8 mouse cellular contexts compared by ENCODE assay signal in the genomic region with DNA sequence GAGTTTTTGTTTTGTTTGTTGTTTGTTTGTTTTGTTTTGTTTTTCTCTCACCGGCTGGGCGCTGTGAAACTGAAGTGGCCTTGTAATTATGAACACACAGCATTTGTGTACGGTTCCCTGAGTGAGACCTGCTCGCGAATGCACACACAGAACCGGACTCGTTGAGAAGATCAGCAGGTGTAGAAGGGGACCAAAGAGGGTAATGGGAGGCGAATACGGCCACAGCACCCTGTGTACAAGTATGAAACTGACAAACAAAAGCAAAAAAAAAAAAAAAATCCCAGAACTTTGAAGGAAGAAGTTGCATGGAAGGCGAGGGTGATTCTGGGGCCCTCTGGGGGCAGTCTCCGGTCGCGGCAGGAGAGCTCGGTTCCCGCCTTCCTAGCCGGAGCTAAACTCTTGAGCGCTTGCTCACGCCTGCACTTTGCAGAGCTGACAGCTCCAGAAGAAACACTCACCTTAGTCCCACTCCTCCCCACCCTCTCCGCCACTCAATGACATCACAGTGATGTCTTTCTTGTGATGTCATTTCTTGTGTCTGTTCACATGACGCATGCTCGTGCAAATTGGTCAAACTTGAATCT. TPM values are rescaled to one million over a fixed set of nuclear protein-coding genes. Genes with fewer than 3 reads are reported as not detected.
DNase-seq lines count a peak whose midpoint lies in the region; ATAC-seq and TF ChIP-seq lines count a peak whose summit lies in the region.

No protein-coding gene starts in this region.

- no peak for TF ChIP-seq POLR2A in cortical plate, adult 2 months (IDR thresholded peaks at IDR 0.05; ENCODE audit: extremely low read depth, insufficient read depth, low read length)

- H3K4me3 ChIP-seq in cortical plate, adult 2 months (ENCODE audit: insufficient read depth, low read length): peak overlapping the region; percentile 27; the same call in 1 of the 2 replicates
- H3K4me3 ChIP-seq in liver, embryonic 14.5 days (ENCODE audit: insufficient read depth in 1 of 2, low read depth in 2 of 2, low read length in 2 of 2): peak overlapping the region; percentile 51 to 61
- H3K4me3 ChIP-seq in neural tube, embryonic 13.5 days: peak overlapping the region; percentile 28

- H3K4me2 ChIP-seq in liver, embryonic 14.5 days (ENCODE audit: low read depth): peak overlapping the region; percentile 74
- H3K4me2 ChIP-seq in neural tube, embryonic 13.5 days: peak overlapping the region; percentile 50

- no peaks in the 10 kb centered on the region for H3K4me1 ChIP-seq in cortical plate, adult 2 months (ENCODE audit: control insufficient read depth, insufficient read depth, low read length)
- peaks cover 0 to 18% of the 10 kb centered on the region in 2 experiments; a peak in 3 of 4 replicates for H3K4me1 ChIP-seq in liver, embryonic 14.5 days (replicated peaks; ENCODE audit: control insufficient read depth in 2 of 2, insufficient read depth in 2 of 2, low read length in 1 of 2)
- peaks cover 17% of the 10 kb centered on the region for H3K4me1 ChIP-seq in neural tube, embryonic 13.5 days (replicated peaks)

- H3K27ac ChIP-seq in cortical plate, adult 2 months (ENCODE audit: insufficient read depth, low read length): no peak overlapping the region
- no peak overlapping the region for H3K27ac ChIP-seq in liver, embryonic 14.5 days
- no peak overlapping the region for H3K27ac ChIP-seq in neural tube, embryonic 13.5 days (replicated peaks)

- TF ChIP-seq CTCF in cortical plate, adult 2 months (IDR thresholded peaks at IDR 0.05; ENCODE audit: extremely low read depth, insufficient read depth, low read length): no peak
- TF ChIP-seq CTCF in liver, embryonic 14.5 days (IDR thresholded peaks at IDR 0.05; ENCODE audit: low read depth): peak; percentile 39; the same call in 1 of the 2 replicates

- no peak for TF ChIP-seq EP300 in liver, embryonic 14.5 days (IDR thresholded peaks at IDR 0.05; ENCODE audit: low read depth)

- DNase-seq in adrenal gland, postnatal 14 days: peak; percentile 49
- DNase-seq in adrenal gland, adult 8-10 months: no peak
- peak; percentile 66 for DNase-seq in 3134 (ENCODE audit: extremely low read depth, insufficient read length, low spot score)
- DNase-seq in heart, postnatal 4 days: peak; percentile 47
- no peak for DNase-seq in liver, embryonic 14.5 days (ENCODE audit: low read depth in 3 of 3, low spot score in 3 of 3)
- no peak for DNase-seq in frontal cortex, postnatal 25 days (ENCODE audit: low spot score in 2 of 2)

- no peak for ATAC-seq in liver, embryonic 14.5 days (ENCODE audit: insufficient read depth)
- no peak for ATAC-seq in neural tube, embryonic 13.5 days (ENCODE audit: low read depth)

- WGBS in liver, embryonic 14.5 days (ENCODE audit: insufficient replicate concordance): under 1% methylated on average over 21 of the region's 21 CpGs
- WGBS in neural tube, embryonic 13.5 days: under 1% methylated on average over 21 of the region's 21 CpGs

- peaks cover 51% of the 10 kb centered on the region for H3K27me3 ChIP-seq in liver, embryonic 14.5 days (ENCODE audit: control insufficient read depth, insufficient read depth, low read length)
- H3K27me3 ChIP-seq in neural tube, embryonic 13.5 days: peaks cover 97% of the 10 kb centered on the region

- peak overlapping the region; percentile 27 for H3K9ac ChIP-seq in liver, embryonic 14.5 days (replicated peaks)
- no peak overlapping the region for H3K9ac ChIP-seq in neural tube, embryonic 13.5 days

- no peaks in the 10 kb centered on the region for H3K36me3 ChIP-seq in liver, embryonic 14.5 days (replicated peaks; ENCODE audit: control insufficient read depth, insufficient read depth, low read depth)
- no peaks in the 10 kb centered on the region for H3K36me3 ChIP-seq in neural tube, embryonic 13.5 days

- no peaks in the 10 kb centered on the region for H3K9me3 ChIP-seq in liver, embryonic 14.5 days (ENCODE audit: control insufficient read depth, low read length)
- no peaks in the 10 kb centered on the region for H3K9me3 ChIP-seq in neural tube, embryonic 13.5 days

RNA-seq across cellular contexts. Expression of gene Prss16, which starts 14.1 kb away (rescaled TPM):
- total RNA-seq in adrenal gland, postnatal 14 days (2021): 0.74 TPM in 1 of 2 replicates, not detected in the other
- total RNA-seq in adrenal gland, adult 8-10 months (2022): under 1 TPM in 2 of 4 experiments, not detected in 2; 0.63 to 0.70 TPM
- polyA plus RNA-seq in cortical plate, adult 2 months (2012; rRNA removed): 1.9 and 2.5 TPM in 2 replicates
- not detected for total RNA-seq in heart, postnatal 4 days (2021)
- polyA plus RNA-seq in liver, embryonic 14.5 days (2012; rRNA removed): 0.23 and 0.34 TPM in 2 replicates
- polyA plus RNA-seq in liver, embryonic 14.5 days (2014; fragmentation: Nextera tagmentation; extraction: Ambion mirVana): 0.33 and 0.39 TPM in 2 replicates
- 0.17 and 0.18 TPM in 2 replicates for polyA plus RNA-seq in neural tube, embryonic 13.5 days (2015; fragmentation: Nextera tagmentation; extraction: Ambion mirVana)

RNA-seq across cellular contexts. Expression of gene Pom121l2, which starts 14.4 kb away (rescaled TPM):
- total RNA-seq in adrenal gland, postnatal 14 days (2021): not detected in 2 replicates
- total RNA-seq in adrenal gland, adult 8-10 months (2022): not detected
- 0.04 TPM in 1 of 2 replicates, not detected in the other for polyA plus RNA-seq in cortical plate, adult 2 months (2012; rRNA removed)
- total RNA-seq in heart, postnatal 4 days (2021): not detected
- not detected in 2 replicates for polyA plus RNA-seq in liver, embryonic 14.5 days (2012; rRNA removed)
- not detected in 2 replicates for polyA plus RNA-seq in liver, embryonic 14.5 days (2014; fragmentation: Nextera tagmentation; extraction: Ambion mirVana)
- polyA plus RNA-seq in neural tube, embryonic 13.5 days (2015; fragmentation: Nextera tagmentation; extraction: Ambion mirVana): not detected in 2 replicates

RNA-seq across cellular contexts. Expression of gene Hist1h2ah, which starts 39.9 kb away (rescaled TPM):
- 203 and 342 TPM in 2 replicates for total RNA-seq in adrenal gland, postnatal 14 days (2021)
- total RNA-seq in adrenal gland, adult 8-10 months (2022): 10 to 100 TPM in 2 of 4 experiments, 1 to 10 TPM in 1, not detected in 1; 6.0 to 18.5 (median 12.6) TPM
- polyA plus RNA-seq in cortical plate, adult 2 months (2012; rRNA removed): 0.75 TPM in 1 of 2 replicates, not detected in the other
- 100 to 1,000 TPM; 504 to 579 TPM for total RNA-seq in heart, postnatal 4 days (2021)
- polyA plus RNA-seq in liver, embryonic 14.5 days (2012; rRNA removed): 8.7 and 17.9 TPM in 2 replicates
- 12.0 TPM in 2 replicates for polyA plus RNA-seq in liver, embryonic 14.5 days (2014; fragmentation: Nextera tagmentation; extraction: Ambion mirVana)
- 1.7 TPM in 1 of 2 replicates, not detected in the other for polyA plus RNA-seq in neural tube, embryonic 13.5 days (2015; fragmentation: Nextera tagmentation; extraction: Ambion mirVana)

RNA-seq across cellular contexts. Expression of gene Hist1h2bk, which starts 40.2 kb away (rescaled TPM):
- 207 and 301 TPM in 2 replicates for total RNA-seq in adrenal gland, postnatal 14 days (2021)
- 10 to 100 TPM; 22.5 to 31.6 (median 25.4) TPM for total RNA-seq in adrenal gland, adult 8-10 months (2022)
- 0.50 and 0.64 TPM in 2 replicates for polyA plus RNA-seq in cortical plate, adult 2 months (2012; rRNA removed)
- total RNA-seq in heart, postnatal 4 days (2021): 100 to 1,000 TPM; 416 to 424 TPM
- polyA plus RNA-seq in liver, embryonic 14.5 days (2012; rRNA removed): 17.7 and 25.1 TPM in 2 replicates
- polyA plus RNA-seq in liver, embryonic 14.5 days (2014; fragmentation: Nextera tagmentation; extraction: Ambion mirVana): 1.0 and 3.1 TPM in 2 replicates
- polyA plus RNA-seq in neural tube, embryonic 13.5 days (2015; fragmentation: Nextera tagmentation; extraction: Ambion mirVana): 2.5 and 3.8 TPM in 2 replicates

RNA-seq across cellular contexts. Expression of gene Hist1h4i, which starts 45.7 kb away (rescaled TPM):
- total RNA-seq in adrenal gland, postnatal 14 days (2021): 104 and 144 TPM in 2 replicates
- total RNA-seq in adrenal gland, adult 8-10 months (2022): 10 to 100 TPM; 42.6 to 80.0 (median 56.7) TPM
- polyA plus RNA-seq in cortical plate, adult 2 months (2012; rRNA removed): 5.7 and 7.9 TPM in 2 replicates
- total RNA-seq in heart, postnatal 4 days (2021): 100 to 1,000 TPM; 139 to 147 TPM
- 66.4 and 87.2 TPM in 2 replicates for polyA plus RNA-seq in liver, embryonic 14.5 days (2012; rRNA removed)
- polyA plus RNA-seq in liver, embryonic 14.5 days (2014; fragmentation: Nextera tagmentation; extraction: Ambion mirVana): 36.5 and 47.8 TPM in 2 replicates
- polyA plus RNA-seq in neural tube, embryonic 13.5 days (2015; fragmentation: Nextera tagmentation; extraction: Ambion mirVana): 8.8 and 10.1 TPM in 2 replicates

Comparison
In these comparisons a context has a peak if more than half of its experiments do, and no peak if none do; other contexts are left out.
1. DNase-seq: peak in adrenal gland, postnatal 14 days (single experiment), 3134 (single experiment) and heart, postnatal 4 days (single experiment); none in adrenal gland, adult 8-10 months (single experiment), liver, embryonic 14.5 days (0 of 3) and frontal cortex, postnatal 25 days (0 of 2).
2. RNA of gene Hist1h2ah, which starts 39.9 kb away (total RNA-seq): 504 to 579 TPM in heart, postnatal 4 days and 203 to 342 TPM in adrenal gland, postnatal 14 days; 6.0 to 18.5 TPM in adrenal gland, adult 8-10 months; every median in the first group is over 10 times any median in the second.
3. Peak in every context shown above with its lines, with median percentiles within 50 percentile points of each other: H3K4me3 ChIP-seq.